Mouse (Mus musculus) embryonic facial prominence, embryonic 14.5 days (tissue): ENCODE results near the gene Rilpl1. TPM values are rescaled to one million over a fixed set of nuclear protein-coding genes. Genes with fewer than 3 reads are reported as not detected.
"Not testable (repeated sequence)": the region's sequence is repeated elsewhere in the genome, so short reads cannot be mapped to it uniquely, and the experiment has no call there.

Experiments used
- ATAC-seq: fragments of 200-750 bp; cut with Nextera tagmentation; 2 replicates; pipeline ENCODE4 v1.8.0; 2017; ENCODE audit warnings: low read depth, moderate number of reproducible peaks, moderate TSS enrichment
- DNase-seq: peaks from one replicate; pipeline ENCODE4 v3.0.0-alpha.2; 2015; ENCODE audit warnings: low spot score
- H3K27ac ChIP-seq: fragments of 300-500 bp; sonication (generic); replicated peaks from 2 replicates; pipeline ENCODE4 v1.5.1; 2014; ENCODE audit warnings: low read depth, mild to moderate bottlenecking, low read length, moderate library complexity
- H3K27me3 ChIP-seq: fragments of 300-500 bp; sonication (generic); replicated peaks from 2 replicates; pipeline ENCODE4 v1.6.1; 2014; ENCODE audit warnings: low read length; ENCODE audit not compliant: control insufficient read depth, insufficient read depth
- H3K36me3 ChIP-seq: fragments of 300-500 bp; sonication (generic); 2 replicates; pipeline ENCODE4 v1.6.1; 2014; ENCODE audit warnings: low read length, mixed read lengths; ENCODE audit not compliant: control insufficient read depth, insufficient read depth
- H3K4me1 ChIP-seq: fragments of 300-500 bp; sonication (generic); 2 replicates; pipeline ENCODE4 v1.6.1; 2014; ENCODE audit warnings: antibody characterized with exemption, low read length; ENCODE audit not compliant: control insufficient read depth, insufficient read depth
- H3K4me2 ChIP-seq: fragments of 300-500 bp; sonication (generic); 2 replicates; pipeline ENCODE4 v1.6.1; 2014; ENCODE audit warnings: low read depth, mild to moderate bottlenecking, low read length, moderate library complexity, mixed read lengths
- H3K4me3 ChIP-seq: fragments of 300-500 bp; sonication (generic); 2 replicates; pipeline ENCODE4 v1.5.1; 2014; ENCODE audit warnings: low read depth, mild to moderate bottlenecking, low read length
- H3K9ac ChIP-seq: fragments of 300-500 bp; sonication (generic); 2 replicates; pipeline ENCODE4 v1.6.1; 2014; ENCODE audit warnings: low read depth, mild to moderate bottlenecking, low read length, moderate library complexity, mixed read lengths
- H3K9me3 ChIP-seq: fragments of 300-500 bp; sonication (generic); 2 replicates; pipeline ENCODE4 v1.6.1; 2016; ENCODE audit warnings: low read length; ENCODE audit not compliant: control insufficient read depth
- WGBS: fragments of 180-500 bp; shearing (Covaris S2); extraction: QIAGEN DNeasy Blood & Tissue Kit; methylation state at CpG from one replicate; pipeline ENCODE4 v1.1.7; 2014; 5-methylcytosine and 5-hydroxymethylcytosine counted together
- polyA plus RNA-seq: library from polyadenylated mRNA; unstranded; fragments of >200 nt; fragmentation: Nextera tagmentation; extraction: Ambion mirVana; gene quantifications from 2 replicates; pipeline ENCODE4 v1.2.1, GENCODE M21; 2014

Rilpl1 gene
- polyA plus RNA-seq, 1 experiment from 2014 or later: 29.6 TPM

DNA sequence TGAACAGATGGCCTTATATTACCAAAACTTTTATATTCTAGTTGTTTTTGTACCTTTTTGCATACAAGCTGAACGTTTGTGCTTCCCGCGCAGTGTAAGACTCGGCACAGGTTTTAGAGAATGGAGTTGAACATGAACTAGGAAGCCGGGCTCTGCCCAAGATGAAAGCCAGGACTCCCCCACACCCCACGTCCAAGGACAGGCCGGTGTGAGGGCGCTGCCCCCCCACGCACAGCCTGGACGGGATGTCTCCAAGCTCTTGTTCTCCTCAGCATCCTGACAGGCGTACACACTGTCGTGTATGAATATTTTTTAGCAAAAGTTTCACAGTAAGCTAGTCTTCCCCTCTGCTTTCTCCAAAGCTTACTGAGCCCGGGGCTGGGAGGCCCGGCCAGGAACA lies 70.3 kb downstream of the Rilpl1 start:
- not testable (repeated sequence) for ATAC-seq, H3K4me3 ChIP-seq, H3K4me1 ChIP-seq, H3K27ac ChIP-seq, DNase-seq, H3K27me3 ChIP-seq, H3K4me2 ChIP-seq, H3K9ac ChIP-seq, H3K9me3 ChIP-seq
- 93% methylated on average over 14 of the region's 14 CpGs for WGBS
- peaks cover 78% of the 10 kb centered on the region for H3K36me3 ChIP-seq

DNA sequence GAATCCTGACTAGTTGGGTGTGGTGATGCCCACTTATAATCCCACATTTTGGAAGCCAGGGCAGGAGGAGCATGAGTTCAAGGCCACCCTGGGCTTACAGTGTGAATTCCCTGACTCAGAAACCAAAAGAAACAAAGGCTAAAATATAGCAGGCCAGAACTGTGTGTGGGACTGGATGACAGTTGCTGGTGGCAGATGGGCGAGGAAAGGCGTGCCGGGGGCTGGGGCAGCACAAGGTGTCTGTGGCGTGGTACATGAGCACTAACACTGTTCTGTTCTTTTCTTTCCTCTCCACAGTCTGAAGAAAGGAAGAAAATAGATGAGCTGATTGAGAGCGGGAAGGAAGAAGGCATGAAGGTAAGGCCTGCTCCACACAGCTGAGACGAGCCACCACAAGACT lies 74.4 kb downstream of the Rilpl1 start:
- WGBS: 94% methylated on average over 6 of the region's 6 CpGs
- no peak overlapping the region for H3K4me3 ChIP-seq

DNA sequence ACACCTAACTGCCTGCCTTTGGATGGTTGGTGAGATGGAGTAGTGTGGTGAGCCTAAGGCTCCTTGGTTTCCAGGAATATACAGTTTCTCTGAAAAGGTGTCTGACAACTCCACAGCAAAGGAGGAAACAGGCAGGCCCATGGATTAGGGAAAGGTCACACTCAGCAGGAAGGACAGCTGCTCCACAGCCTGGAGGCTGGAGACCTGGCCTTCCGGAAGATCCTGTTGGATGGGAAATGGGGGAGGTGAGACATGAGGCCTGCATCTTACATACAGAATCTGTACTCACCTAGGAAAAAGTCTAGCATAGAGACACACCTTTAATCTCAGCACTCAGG lies 77.1 kb downstream of the Rilpl1 start:
- Histone ChIP-seq H3K4me1 (peaks cover 3% of the 10 kb centered on the region; the same call in 1 of the 2 replicates), H3K4me3 (no peak overlapping the region), H3K27ac (no peak overlapping the region), H3K27me3 (no peaks in the 10 kb centered on the region), H3K9me3 (no peaks in the 10 kb centered on the region), H3K36me3 (peaks cover 94% of the 10 kb centered on the region), H3K4me2 (no peak overlapping the region), H3K9ac (no peak overlapping the region)
- ATAC-seq: no peak
- WGBS: 81% methylated on average over 1 of the region's 1 CpGs
- no peak for DNase-seq

More for the DNA sequence above, 74.4 kb downstream of the Rilpl1 start:
- Histone ChIP-seq H3K4me1 (no peaks in the 10 kb centered on the region), H3K9ac (no peak overlapping the region), H3K9me3 (no peaks in the 10 kb centered on the region), H3K27me3 (no peaks in the 10 kb centered on the region), H3K27ac (no peak overlapping the region), H3K36me3 (peaks cover 93% of the 10 kb centered on the region), H3K4me2 (no peak overlapping the region)
- ATAC-seq: no peak
- DNase-seq: no peak

GRCm38 (mm10) chr5:124453339-124454081 lies 77.7 kb downstream of the Rilpl1 start:
- ATAC-seq: no peak
- Histone ChIP-seq H3K27ac (no peak overlapping the region), H3K4me1 (peaks cover 4% of the 10 kb centered on the region; the same call in 1 of the 2 replicates), H3K27me3 (no peaks in the 10 kb centered on the region), H3K36me3 (peaks cover 94% of the 10 kb centered on the region), H3K9me3 (no peaks in the 10 kb centered on the region), H3K4me3 (no peak overlapping the region), H3K4me2 (no peak overlapping the region), H3K9ac (no peak overlapping the region)
- DNase-seq: no peak
- 87% methylated on average over 13 of the region's 13 CpGs for WGBS

DNA sequence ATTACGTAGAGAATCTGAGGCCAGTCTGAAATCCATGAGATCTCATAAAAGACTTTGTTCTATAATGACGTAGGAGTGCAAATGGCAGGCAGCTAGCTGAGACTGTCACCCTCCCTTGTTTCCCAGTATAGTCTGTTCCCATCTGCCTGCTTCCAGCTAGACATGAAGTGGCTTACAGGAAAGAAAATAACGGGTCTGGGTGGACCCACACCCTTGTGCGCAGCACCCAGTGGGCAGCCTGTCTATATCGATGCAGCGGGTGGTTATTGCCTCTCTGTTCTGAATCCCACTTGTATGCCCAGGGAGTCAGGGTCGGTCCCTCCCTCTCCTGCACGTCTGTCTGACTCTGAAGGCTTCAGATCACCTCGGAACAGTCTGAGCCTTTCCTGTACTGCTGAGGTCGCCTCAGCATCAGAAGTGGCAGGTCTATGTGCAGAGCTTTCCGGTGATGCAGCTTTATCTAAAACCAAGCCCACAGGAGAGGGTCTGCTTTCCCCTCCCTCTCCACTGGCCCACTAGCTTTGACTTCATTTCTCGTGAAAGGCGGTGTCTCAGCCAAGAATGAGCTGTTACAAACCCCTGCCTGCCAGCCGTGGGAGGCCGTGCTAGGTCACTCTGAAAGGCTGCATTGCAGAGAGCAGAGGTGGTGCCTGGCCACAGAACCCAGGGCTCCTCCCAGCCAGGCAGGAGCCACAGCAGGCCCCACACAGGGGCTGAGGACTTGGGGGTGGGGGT lies 78.5 kb downstream of the Rilpl1 start:
- 81% methylated on average over 15 of the region's 15 CpGs for WGBS
- no peak overlapping the region for H3K4me3 ChIP-seq
- H3K4me2 ChIP-seq: no peak overlapping the region
- no peak overlapping the region for H3K27ac ChIP-seq
- H3K36me3 ChIP-seq: peaks cover 94% of the 10 kb centered on the region
- no peak overlapping the region for H3K9ac ChIP-seq
- DNase-seq: no peak
- H3K9me3 ChIP-seq: no peaks in the 10 kb centered on the region
- H3K27me3 ChIP-seq: no peaks in the 10 kb centered on the region
- ATAC-seq: no peak
- peaks cover 4% of the 10 kb centered on the region; the same call in 1 of the 2 replicates for H3K4me1 ChIP-seq

DNA sequence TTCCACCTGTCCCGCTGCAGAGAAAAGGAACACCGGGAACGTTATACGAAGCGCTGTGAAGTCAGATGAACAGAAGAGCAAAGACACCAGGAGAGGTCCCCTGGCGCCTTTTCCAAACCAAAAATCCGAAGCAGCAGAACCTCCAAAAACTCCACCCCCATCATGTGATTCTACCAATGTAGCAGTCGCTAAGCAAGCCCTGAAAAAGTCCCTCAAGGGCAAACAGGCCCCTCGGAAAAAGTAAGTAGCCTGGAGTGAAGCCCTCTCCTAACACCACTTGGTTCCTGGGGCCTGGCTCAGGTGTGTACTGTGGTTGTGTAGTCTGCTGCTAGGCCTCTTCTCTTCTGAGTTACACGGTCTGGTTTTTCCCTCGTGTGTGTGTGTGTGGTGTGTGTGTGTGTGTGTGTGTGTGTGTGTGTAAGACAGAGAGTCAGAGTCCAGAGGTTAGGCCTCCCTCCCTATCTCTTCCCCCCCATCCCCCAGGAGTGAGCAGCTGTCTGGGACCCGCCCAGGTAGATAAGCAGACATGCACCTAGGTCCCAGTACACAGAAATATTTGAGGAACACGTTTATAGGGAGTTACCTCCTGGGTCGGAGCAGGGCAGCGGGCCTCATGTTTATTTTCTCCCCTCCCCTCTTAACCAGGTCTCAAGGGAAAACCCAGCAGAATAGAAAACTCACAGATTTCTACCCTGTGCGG lies 80.4 kb downstream of the Rilpl1 start:
- H3K27ac ChIP-seq: no peak overlapping the region

DNA sequence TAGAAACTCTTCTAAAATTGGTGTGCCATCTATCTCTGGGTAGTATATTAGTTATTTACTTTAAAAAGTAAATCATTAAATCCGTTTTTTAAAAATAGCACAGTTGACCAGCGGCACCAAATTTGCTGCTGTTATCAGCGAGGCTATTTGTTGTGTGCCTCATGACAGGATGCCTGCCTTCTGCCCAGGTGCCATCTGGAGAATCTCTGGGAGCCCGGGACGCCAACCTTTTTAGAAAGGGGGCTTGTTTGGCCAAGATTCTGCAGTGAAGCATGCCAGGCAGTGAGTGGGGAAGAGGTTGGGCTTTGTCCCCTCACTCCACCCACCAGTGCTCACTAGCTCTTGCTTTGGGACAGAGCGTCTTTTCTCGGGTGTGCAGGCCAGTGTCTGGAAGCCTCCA lies 81.1 kb downstream of the Rilpl1 start:
- DNase-seq (no peak), ATAC-seq (no peak)
- Histone ChIP-seq H3K4me3 (no peak overlapping the region), H3K4me1 (peaks cover 13% of the 10 kb centered on the region), H3K27ac (peak overlapping the region; percentile 57), H3K4me2 (no peak overlapping the region), H3K36me3 (peaks cover 78% of the 10 kb centered on the region), H3K9ac (no peak overlapping the region; the same call in 1 of the 2 replicates), H3K9me3 (no peaks in the 10 kb centered on the region), H3K27me3 (no peaks in the 10 kb centered on the region)
- WGBS: 80% methylated on average over 7 of the region's 7 CpGs

More for the DNA sequence above, 80.4 kb downstream of the Rilpl1 start:
- no peak overlapping the region for H3K4me3 ChIP-seq
- DNase-seq (no peak), ATAC-seq (no peak)
- peaks cover 83% of the 10 kb centered on the region for H3K36me3 ChIP-seq
- no peak overlapping the region; the same call in 1 of the 2 replicates for H3K9ac ChIP-seq
- H3K27me3 ChIP-seq: no peaks in the 10 kb centered on the region
- no peaks in the 10 kb centered on the region for H3K9me3 ChIP-seq
- peaks cover 13% of the 10 kb centered on the region for H3K4me1 ChIP-seq
- H3K4me2 ChIP-seq: no peak overlapping the region
- 82% methylated on average over 16 of the region's 16 CpGs for WGBS

DNA sequence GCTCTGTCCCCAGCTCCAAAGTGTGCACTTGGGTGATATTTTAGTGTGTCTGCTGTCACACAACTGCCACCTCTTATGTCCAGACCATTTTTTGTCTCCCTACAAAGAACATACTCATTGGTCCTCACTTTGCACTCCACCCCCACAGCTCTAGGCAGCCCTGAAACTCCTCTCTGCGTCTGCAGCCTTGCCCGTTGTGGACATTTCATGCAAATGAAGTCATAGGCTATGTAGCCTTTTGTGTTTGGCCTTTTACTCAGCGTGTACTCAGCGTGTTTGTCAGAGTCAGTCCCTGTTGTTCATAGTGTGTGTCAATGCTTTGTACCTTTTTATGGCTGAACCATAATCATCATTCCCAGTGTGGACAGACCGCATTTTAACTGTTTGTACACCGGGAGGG lies 81.7 kb downstream of the Rilpl1 start:
- H3K4me1 ChIP-seq: peaks cover 17% of the 10 kb centered on the region
- ATAC-seq (no peak), DNase-seq (no peak)
- H3K27ac ChIP-seq: peak overlapping the region; percentile 57
- H3K9ac ChIP-seq: peak overlapping the region; percentile 10; the same call in 1 of the 2 replicates
- no peaks in the 10 kb centered on the region for H3K9me3 ChIP-seq
- peak overlapping the region; percentile 11; the same call in 1 of the 2 replicates for H3K4me2 ChIP-seq
- WGBS: 46% methylated on average over 6 of the region's 6 CpGs
- H3K27me3 ChIP-seq: no peaks in the 10 kb centered on the region
- peaks cover 72% of the 10 kb centered on the region for H3K36me3 ChIP-seq
- peak overlapping the region; percentile 10; the same call in 1 of the 2 replicates for H3K4me3 ChIP-seq
